Mouse (Mus musculus): Measurements from ENCODE around the gene Plch2. TPM values are rescaled to one million over a fixed set of nuclear protein-coding genes. Genes with fewer than 3 reads are reported as not detected.

Plch2 gene
- polyA plus RNA-seq, 1 experiment from 2014 or later: 2.4 TPM

DNA sequence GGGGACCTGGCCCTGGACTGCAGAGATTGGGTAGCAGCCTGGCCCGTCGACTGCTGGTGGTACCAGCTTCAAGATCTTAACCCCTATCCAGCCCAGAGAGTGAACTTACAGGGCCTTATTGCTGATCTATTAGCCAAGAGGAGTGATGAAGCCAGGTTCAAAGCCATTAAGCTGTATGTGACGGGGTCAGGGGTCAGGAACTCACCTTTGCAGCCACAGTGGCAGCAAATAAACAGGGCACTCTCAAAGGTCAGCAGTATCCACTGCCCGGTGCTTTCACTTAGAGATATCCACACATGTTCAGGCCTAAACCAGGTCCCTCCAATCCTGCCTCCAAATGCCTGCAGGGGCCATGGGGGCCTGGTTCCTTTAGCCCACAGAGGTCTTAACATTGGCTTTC, 41.0 kb downstream of the Plch2 start:
- Histone ChIP-seq H3K9ac (ENCODE audit: low read length) (no peak overlapping the region), H3K9me3 (ENCODE audit: control insufficient read depth, low read length) (no peaks in the 10 kb centered on the region), H3K4me1 (replicated peaks; ENCODE audit: control insufficient read depth, insufficient read depth, low read length) (peaks cover 10% of the 10 kb centered on the region), H3K27me3 (ENCODE audit: control insufficient read depth, insufficient read depth, low read length) (peaks cover 2% of the 10 kb centered on the region; the same call in 1 of the 2 replicates), H3K27ac (ENCODE audit: low read depth, low read length) (no peak overlapping the region), H3K4me2 (ENCODE audit: low read depth, low read length, severe bottlenecking) (no peak overlapping the region), H3K4me3 (ENCODE audit: low read depth, low read length) (no peak overlapping the region), H3K36me3 (ENCODE audit: control insufficient read depth, insufficient read depth, low read length) (no peaks in the 10 kb centered on the region)
- no peak for ATAC-seq (replicated peaks; ENCODE audit: low FRiP score)
- DNase-seq (ENCODE audit: low spot score): no peak
- WGBS: 77% methylated on average over 4 of the region's 4 CpGs

DNA sequence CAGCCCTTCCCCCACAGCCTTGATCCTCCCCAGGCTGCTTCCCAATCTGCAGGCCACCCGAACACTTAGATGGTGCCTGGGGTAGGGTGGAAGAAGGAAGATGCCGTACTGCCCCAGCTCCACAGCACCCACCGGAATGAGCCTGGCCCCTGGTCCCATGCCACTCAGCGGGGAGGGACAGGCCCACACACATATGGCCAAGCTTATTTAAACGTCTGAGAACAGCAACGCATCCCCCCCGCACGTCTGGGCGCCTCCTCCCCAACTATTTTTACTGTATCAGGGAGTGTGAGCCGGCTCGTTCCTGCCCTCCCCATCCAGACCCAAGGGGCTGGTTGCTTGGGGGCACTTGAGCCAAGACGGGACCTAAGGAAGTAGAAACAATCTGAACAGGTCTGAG, 41.8 kb downstream of the Plch2 start:
- no peak for ATAC-seq (replicated peaks; ENCODE audit: low FRiP score)
- H3K9ac ChIP-seq (ENCODE audit: low read length): no peak overlapping the region
- peaks cover 2% of the 10 kb centered on the region; the same call in 1 of the 2 replicates for H3K27me3 ChIP-seq (ENCODE audit: control insufficient read depth, insufficient read depth, low read length)

DNA sequence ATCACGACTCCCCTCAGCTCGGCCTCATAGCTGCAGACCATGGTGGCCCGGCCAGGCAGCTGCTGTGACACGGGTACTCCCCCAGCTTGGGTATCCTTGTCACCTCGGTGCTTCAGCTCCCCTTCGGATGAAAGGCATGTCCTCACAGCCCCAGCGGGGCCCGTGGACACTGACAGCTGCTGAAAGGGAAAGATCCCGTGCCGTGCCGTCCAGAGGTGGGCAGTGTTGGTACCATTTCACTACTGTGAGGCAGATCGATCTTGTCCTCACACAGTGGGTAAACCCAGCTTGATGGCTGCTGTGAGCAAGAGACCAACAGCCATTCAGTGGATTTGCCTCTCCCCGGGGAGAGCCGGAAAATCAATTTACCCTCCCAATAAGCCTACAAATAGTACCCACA, 42.3 kb downstream of the Plch2 start:
- Histone ChIP-seq H3K9me3 (ENCODE audit: control insufficient read depth, low read length) (no peaks in the 10 kb centered on the region), H3K27me3 (ENCODE audit: control insufficient read depth, insufficient read depth, low read length) (peaks cover 2% of the 10 kb centered on the region; the same call in 1 of the 2 replicates), H3K4me2 (ENCODE audit: low read depth, low read length, severe bottlenecking) (no peak overlapping the region), H3K27ac (ENCODE audit: low read depth, low read length) (no peak overlapping the region), H3K4me3 (ENCODE audit: low read depth, low read length) (no peak overlapping the region), H3K9ac (ENCODE audit: low read length) (no peak overlapping the region), H3K4me1 (replicated peaks; ENCODE audit: control insufficient read depth, insufficient read depth, low read length) (peaks cover 9% of the 10 kb centered on the region), H3K36me3 (ENCODE audit: control insufficient read depth, insufficient read depth, low read length) (no peaks in the 10 kb centered on the region)
- DNase-seq (ENCODE audit: low spot score): no peak
- WGBS: 62% methylated on average over 14 of the region's 14 CpGs
- no peak for ATAC-seq (replicated peaks; ENCODE audit: low FRiP score)

More for the DNA sequence above, 41.8 kb downstream of the Plch2 start:
- 71% methylated on average over 12 of the region's 12 CpGs for WGBS
- Histone ChIP-seq H3K4me2 (ENCODE audit: low read depth, low read length, severe bottlenecking) (no peak overlapping the region), H3K4me3 (ENCODE audit: low read depth, low read length) (no peak overlapping the region), H3K36me3 (ENCODE audit: control insufficient read depth, insufficient read depth, low read length) (no peaks in the 10 kb centered on the region), H3K4me1 (replicated peaks; ENCODE audit: control insufficient read depth, insufficient read depth, low read length) (peaks cover 10% of the 10 kb centered on the region), H3K27ac (ENCODE audit: low read depth, low read length) (no peak overlapping the region), H3K9me3 (ENCODE audit: control insufficient read depth, low read length) (no peaks in the 10 kb centered on the region)
- no peak for DNase-seq (ENCODE audit: low spot score)

DNA sequence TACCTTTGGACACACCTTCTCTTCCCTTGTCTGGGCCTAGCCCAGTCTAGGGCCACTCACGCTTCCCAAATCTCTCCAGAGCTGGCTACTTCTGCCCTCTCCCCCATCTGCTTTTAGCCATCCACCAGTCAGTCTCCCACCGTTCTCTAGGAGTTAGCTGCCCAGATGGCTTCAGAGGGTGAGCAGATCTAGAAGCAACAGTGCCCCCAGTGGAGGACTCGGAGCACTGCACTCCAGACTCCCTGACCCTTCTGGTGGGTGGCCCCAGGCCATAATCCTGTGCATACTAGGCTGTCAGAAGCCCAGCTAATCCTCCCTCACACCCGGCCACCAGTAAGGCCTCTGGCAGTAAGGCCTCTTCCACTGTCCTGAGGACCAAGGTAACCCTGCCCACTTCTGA, 43.8 kb downstream of the Plch2 start:
- no peak overlapping the region for H3K4me3 ChIP-seq (ENCODE audit: low read depth, low read length)
- H3K4me1 ChIP-seq (replicated peaks; ENCODE audit: control insufficient read depth, insufficient read depth, low read length): no peaks in the 10 kb centered on the region
- H3K4me2 ChIP-seq (ENCODE audit: low read depth, low read length, severe bottlenecking): no peak overlapping the region
- DNase-seq (ENCODE audit: low spot score): peak; percentile 87
- no peak overlapping the region for H3K27ac ChIP-seq (ENCODE audit: low read depth, low read length)
- H3K9ac ChIP-seq (ENCODE audit: low read length): no peak overlapping the region
- H3K27me3 ChIP-seq (ENCODE audit: control insufficient read depth, insufficient read depth, low read length): no peaks in the 10 kb centered on the region; the same call in 1 of the 2 replicates
- no peaks in the 10 kb centered on the region for H3K36me3 ChIP-seq (ENCODE audit: control insufficient read depth, insufficient read depth, low read length)
- H3K9me3 ChIP-seq (ENCODE audit: control insufficient read depth, low read length): no peaks in the 10 kb centered on the region
- 4% methylated on average over 4 of the region's 4 CpGs for WGBS
- ATAC-seq (replicated peaks; ENCODE audit: low FRiP score): peak; percentile 62

DNA sequence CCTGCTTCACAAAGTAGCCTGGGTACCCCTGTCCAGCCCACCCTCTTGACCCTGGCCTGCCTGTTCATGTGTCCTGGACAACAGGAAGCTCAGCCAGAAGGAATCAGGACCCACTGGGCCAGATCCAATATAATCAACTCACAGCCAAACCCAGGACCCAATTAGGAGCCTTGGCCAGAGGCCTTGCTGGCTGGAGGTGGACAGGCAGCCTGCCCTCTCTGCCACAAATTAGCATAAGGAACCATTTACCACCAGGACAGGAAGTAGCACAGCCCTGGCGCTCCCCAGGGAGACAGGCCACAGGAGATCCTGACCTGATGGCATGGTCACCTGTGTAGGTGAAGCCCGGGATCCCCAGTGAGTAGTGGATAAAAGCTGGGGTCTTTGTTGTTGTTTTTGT, 44.5 kb downstream of the Plch2 start:
- H3K4me1 ChIP-seq (replicated peaks; ENCODE audit: control insufficient read depth, insufficient read depth, low read length): no peaks in the 10 kb centered on the region
- H3K9me3 ChIP-seq (ENCODE audit: control insufficient read depth, low read length): no peaks in the 10 kb centered on the region
- no peak for DNase-seq (ENCODE audit: low spot score)
- no peak overlapping the region for H3K4me3 ChIP-seq (ENCODE audit: low read depth, low read length)
- H3K36me3 ChIP-seq (ENCODE audit: control insufficient read depth, insufficient read depth, low read length): no peaks in the 10 kb centered on the region
- no peak overlapping the region for H3K27ac ChIP-seq (ENCODE audit: low read depth, low read length)
- H3K27me3 ChIP-seq (ENCODE audit: control insufficient read depth, insufficient read depth, low read length): no peaks in the 10 kb centered on the region; the same call in 1 of the 2 replicates
- 69% methylated on average over 2 of the region's 2 CpGs for WGBS
- no peak for ATAC-seq (replicated peaks; ENCODE audit: low FRiP score)
- no peak overlapping the region for H3K4me2 ChIP-seq (ENCODE audit: low read depth, low read length, severe bottlenecking)
- H3K9ac ChIP-seq (ENCODE audit: low read length): no peak overlapping the region

DNA sequence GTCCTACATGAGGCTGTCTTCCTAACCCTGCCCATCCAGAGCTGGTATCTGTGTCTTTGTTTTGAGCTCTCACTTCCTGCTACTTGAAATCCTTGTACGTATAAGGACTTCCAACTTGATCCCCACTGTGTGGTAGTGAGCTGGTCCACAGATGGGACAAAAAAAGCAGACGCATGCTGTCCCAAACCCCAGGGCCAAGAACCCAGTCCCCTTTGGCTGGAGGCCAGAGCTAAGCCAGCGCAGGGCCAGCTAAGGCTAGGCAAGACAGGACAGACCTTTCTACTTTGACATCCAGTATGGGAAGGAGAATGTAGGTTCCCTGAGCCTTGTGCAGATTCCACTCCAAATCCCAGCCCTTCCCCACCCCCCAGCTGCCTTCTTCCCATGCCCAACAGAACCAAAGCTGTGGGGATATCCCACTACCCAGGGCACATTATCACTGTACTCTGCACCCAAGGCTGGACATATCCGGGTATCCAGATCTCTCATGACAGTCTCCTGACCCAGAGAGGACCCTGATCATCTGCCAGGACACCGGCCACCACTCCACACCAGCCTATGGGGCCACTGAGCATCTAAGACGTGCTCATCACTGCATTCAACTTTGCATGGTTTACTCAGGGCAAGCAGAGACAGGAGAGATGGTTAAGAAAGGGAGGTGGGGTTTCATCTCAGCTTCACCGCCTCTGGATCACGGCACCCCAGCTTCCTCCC, 45.1 kb downstream of the Plch2 start:
- ATAC-seq (replicated peaks; ENCODE audit: low FRiP score): no peak

GRCm38 (mm10) chr4:155010870-155011269, 45.7 kb downstream of the Plch2 start:
- Histone ChIP-seq H3K4me3 (ENCODE audit: low read depth, low read length) (no peak overlapping the region), H3K27me3 (ENCODE audit: control insufficient read depth, insufficient read depth, low read length) (no peaks in the 10 kb centered on the region; the same call in 1 of the 2 replicates), H3K4me1 (replicated peaks; ENCODE audit: control insufficient read depth, insufficient read depth, low read length) (no peaks in the 10 kb centered on the region), H3K9me3 (ENCODE audit: control insufficient read depth, low read length) (no peaks in the 10 kb centered on the region), H3K36me3 (ENCODE audit: control insufficient read depth, insufficient read depth, low read length) (no peaks in the 10 kb centered on the region), H3K4me2 (ENCODE audit: low read depth, low read length, severe bottlenecking) (no peak overlapping the region), H3K27ac (ENCODE audit: low read depth, low read length) (no peak overlapping the region), H3K9ac (ENCODE audit: low read length) (no peak overlapping the region)
- no peak for ATAC-seq (replicated peaks; ENCODE audit: low FRiP score)
- 85% methylated on average over 5 of the region's 5 CpGs for WGBS
- no peak for DNase-seq (ENCODE audit: low spot score)

More for the DNA sequence above, 45.1 kb downstream of the Plch2 start:
- 86% methylated on average over 8 of the region's 8 CpGs for whole genome bisulfite sequencing
- no peak overlapping the region for H3K4me3 ChIP-seq (ENCODE audit: low read depth, low read length)
- no peak for DNase-seq (ENCODE audit: low spot score)
- H3K9me3 ChIP-seq (ENCODE audit: control insufficient read depth, low read length): no peaks in the 10 kb centered on the region
- no peak overlapping the region for H3K27ac ChIP-seq (ENCODE audit: low read depth, low read length)
- no peaks in the 10 kb centered on the region for H3K36me3 ChIP-seq (ENCODE audit: control insufficient read depth, insufficient read depth, low read length)
- no peak overlapping the region for H3K9ac ChIP-seq (ENCODE audit: low read length)
- no peak overlapping the region for H3K4me2 ChIP-seq (ENCODE audit: low read depth, low read length, severe bottlenecking)
- no peaks in the 10 kb centered on the region; the same call in 1 of the 2 replicates for H3K27me3 ChIP-seq (ENCODE audit: control insufficient read depth, insufficient read depth, low read length)
- H3K4me1 ChIP-seq (replicated peaks; ENCODE audit: control insufficient read depth, insufficient read depth, low read length): no peaks in the 10 kb centered on the region

DNA sequence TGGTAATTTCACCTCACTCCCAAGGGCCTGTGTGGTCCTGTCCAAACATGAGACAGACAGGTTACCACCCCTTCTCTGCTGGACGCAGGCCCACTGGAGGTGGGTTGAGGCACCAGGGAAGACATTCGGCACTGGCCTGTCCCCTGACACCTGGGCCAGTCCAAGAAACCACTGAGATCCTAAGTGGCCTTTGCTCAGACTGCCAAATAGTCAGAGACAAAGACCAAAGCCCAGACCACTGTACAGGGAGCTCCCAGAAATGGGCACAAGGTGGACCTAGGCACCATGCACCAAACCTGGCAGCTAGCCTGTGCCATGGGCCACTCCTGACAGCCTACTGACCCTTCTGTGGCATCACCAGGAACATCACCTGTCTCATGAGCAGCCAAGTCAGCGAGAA, 47.4 kb downstream of the Plch2 start:
- Histone ChIP-seq H3K4me1 (replicated peaks; ENCODE audit: control insufficient read depth, insufficient read depth, low read length) (no peaks in the 10 kb centered on the region), H3K4me3 (ENCODE audit: low read depth, low read length) (no peak overlapping the region), H3K36me3 (ENCODE audit: control insufficient read depth, insufficient read depth, low read length) (no peaks in the 10 kb centered on the region), H3K27ac (ENCODE audit: low read depth, low read length) (no peak overlapping the region), H3K4me2 (ENCODE audit: low read depth, low read length, severe bottlenecking) (no peak overlapping the region), H3K9me3 (ENCODE audit: control insufficient read depth, low read length) (no peaks in the 10 kb centered on the region), H3K9ac (ENCODE audit: low read length) (no peak overlapping the region), H3K27me3 (ENCODE audit: control insufficient read depth, insufficient read depth, low read length) (no peaks in the 10 kb centered on the region)
- DNase-seq (ENCODE audit: low spot score) (no peak), ATAC-seq (replicated peaks; ENCODE audit: low FRiP score) (no peak)
- 81% methylated on average over 3 of the region's 3 CpGs for WGBS

- H3K27ac ChIP-seq (ENCODE audit: low read depth, low read length): no peak overlapping the region
- H3K4me2 ChIP-seq (ENCODE audit: low read depth, low read length, severe bottlenecking): no peak overlapping the region
- no peaks in the 10 kb centered on the region for H3K36me3 ChIP-seq (ENCODE audit: control insufficient read depth, insufficient read depth, low read length)
- H3K27me3 ChIP-seq (ENCODE audit: control insufficient read depth, insufficient read depth, low read length): no peaks in the 10 kb centered on the region
- no peaks in the 10 kb centered on the region for H3K4me1 ChIP-seq (replicated peaks; ENCODE audit: control insufficient read depth, insufficient read depth, low read length)
- no peak for DNase-seq (ENCODE audit: low spot score)
- ATAC-seq (replicated peaks; ENCODE audit: low FRiP score): no peak
- H3K4me3 ChIP-seq (ENCODE audit: low read depth, low read length): no peak overlapping the region
- H3K9ac ChIP-seq (ENCODE audit: low read length): no peak overlapping the region
- no peaks in the 10 kb centered on the region for H3K9me3 ChIP-seq (ENCODE audit: control insufficient read depth, low read length)
These were observed 48.5 kb downstream of the Plch2 start for GRCm38 (mm10) chr4:155008075-155008474.
